Mouse (Mus musculus): Measurements from ENCODE around the gene Lcor. TPM values are rescaled to one million over a fixed set of nuclear protein-coding genes. Genes with fewer than 3 reads are reported as not detected.

The Lcor gene
- total RNA-seq, 2 experiments from 2014 or later = 13.7 to 13.8 TPM

Small RNA genes lying within 50 kb of the gene (microRNA-seq; reads per million reads assigned to microRNA genes)
- 0 to 0.35 reads per million in 2 experiments for gene Mir8091

Other genes starting within 250 kb of the Lcor start
- gene Tm9sf3, start 218.6 kb upstream of the Lcor start, total RNA-seq (2021) = 100 to 1,000 TPM; 109 to 121 TPM
- gene Pik3ap1, start 97.5 kb upstream of the Lcor start, total RNA-seq (2021) = 1 to 10 TPM; 1.1 to 1.6 TPM
- 10 to 100 TPM; 12.5 to 12.7 TPM for gene Gm340, start 99.7 kb downstream of the Lcor start, total RNA-seq (2021)